Mouse (Mus musculus): ENCODE measurements around the gene Cog7. TPM values are rescaled to one million over a fixed set of nuclear protein-coding genes. Genes with fewer than 3 reads are reported as not detected.
A peak's percentile ranks its signal among the peaks of the same experiment; 100 is the strongest.

Cog7 gene
- total RNA-seq, 2 experiments from 2014 or later = 32.7 to 33.9 TPM

GRCm38 (mm10) chr7:121954891-121955669 is 26.4 kb downstream of the Cog7 start:
- DNase-seq (ENCODE audit: low spot score in 2 of 2) = no peak

DNA sequence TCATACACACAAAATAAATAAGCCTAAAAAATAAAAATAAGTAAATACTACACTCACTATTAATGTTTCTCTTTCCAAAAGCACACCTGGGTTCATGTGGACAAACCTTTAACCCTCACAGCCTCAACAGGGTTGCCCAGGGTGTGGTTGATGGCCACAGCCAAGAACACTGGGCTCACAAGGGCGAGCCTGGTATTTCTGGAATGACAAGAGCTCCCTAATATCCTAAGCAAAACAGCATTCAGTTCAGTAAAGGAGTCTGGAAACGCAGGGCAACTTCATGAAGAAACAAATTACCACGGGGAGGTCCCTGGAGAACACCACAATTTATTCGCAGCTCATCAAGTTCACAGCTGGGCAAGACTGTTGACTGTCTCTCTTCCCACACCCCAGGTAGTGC is 34.0 kb downstream of the Cog7 start:
- DNase-seq (ENCODE audit: low spot score in 2 of 2) = no peak

- no peak for DNase-seq (ENCODE audit: low spot score in 2 of 2)
Measured at GRCm38 (mm10) chr7:121946196-121946595, 35.3 kb downstream of the Cog7 start.

- no peak for DNase-seq (ENCODE audit: low spot score in 2 of 2)
Measured at GRCm38 (mm10) chr7:121942371-121942770, 39.1 kb downstream of the Cog7 start.

DNA sequence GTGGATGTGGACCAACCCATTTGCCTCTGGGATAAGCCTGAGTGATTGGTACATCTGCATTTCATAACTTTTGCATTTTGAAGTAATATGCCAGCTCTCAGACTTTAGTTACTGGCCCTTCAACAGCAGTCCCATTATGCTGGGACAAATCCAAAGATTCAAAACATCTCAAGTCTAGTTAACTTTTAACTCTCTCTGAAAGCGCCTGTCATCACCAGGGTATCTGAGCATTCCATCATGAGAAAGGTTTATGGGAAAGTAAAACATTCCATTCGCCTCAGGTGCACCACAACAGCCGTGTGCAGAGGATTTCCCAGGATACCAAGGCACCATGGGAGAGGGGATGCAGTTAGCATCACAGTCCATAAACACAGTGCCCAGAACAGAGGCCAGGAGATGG is 39.9 kb downstream of the Cog7 start:
- DNase-seq (ENCODE audit: low spot score in 2 of 2) = no peak

DNA sequence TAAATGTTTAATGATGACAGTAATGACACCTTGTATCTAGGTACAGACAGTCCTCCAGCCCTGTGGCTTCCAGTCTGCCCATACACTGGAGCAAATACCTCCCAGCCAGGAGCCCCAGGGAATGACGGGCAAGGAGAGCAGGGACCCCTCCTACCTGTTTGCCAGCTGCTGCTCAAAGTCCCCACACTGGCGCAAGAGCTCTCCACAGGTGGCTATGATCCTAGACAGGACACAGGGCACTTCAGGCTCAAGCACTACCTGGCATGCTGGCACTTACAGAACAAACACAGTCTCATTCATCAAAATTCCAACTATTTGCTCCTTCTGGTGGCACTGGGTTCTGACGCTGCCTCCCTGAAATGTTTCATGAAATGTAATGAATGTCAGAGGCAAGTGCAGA is 40.5 kb downstream of the Cog7 start:
- DNase-seq (ENCODE audit: low spot score in 2 of 2) = no peak

- peak; percentile 66 to 85 for DNase-seq (ENCODE audit: low spot score in 2 of 2)
Measured at GRCm38 (mm10) chr7:121939729-121940128, 41.8 kb downstream of the Cog7 start.

- DNase-seq (ENCODE audit: low spot score in 2 of 2) = no peak
Measured at GRCm38 (mm10) chr7:121939244-121939643, 42.3 kb downstream of the Cog7 start.

- no peak for DNase-seq (ENCODE audit: low spot score in 2 of 2)
Measured at GRCm38 (mm10) chr7:121938124-121938891, 43.2 kb downstream of the Cog7 start.

GRCm38 (mm10) chr7:121936861-121937630 is 44.5 kb downstream of the Cog7 start:
- DNase-seq (ENCODE audit: low spot score in 2 of 2) = peak in 1 of 2 experiments; percentile 23

- no peak for DNase-seq (ENCODE audit: low spot score in 2 of 2)
Measured at GRCm38 (mm10) chr7:121935906-121936794, 45.4 kb downstream of the Cog7 start.

- DNase-seq (ENCODE audit: low spot score in 2 of 2) = no peak
Measured at GRCm38 (mm10) chr7:121934346-121934745, 47.2 kb downstream of the Cog7 start.

DNA sequence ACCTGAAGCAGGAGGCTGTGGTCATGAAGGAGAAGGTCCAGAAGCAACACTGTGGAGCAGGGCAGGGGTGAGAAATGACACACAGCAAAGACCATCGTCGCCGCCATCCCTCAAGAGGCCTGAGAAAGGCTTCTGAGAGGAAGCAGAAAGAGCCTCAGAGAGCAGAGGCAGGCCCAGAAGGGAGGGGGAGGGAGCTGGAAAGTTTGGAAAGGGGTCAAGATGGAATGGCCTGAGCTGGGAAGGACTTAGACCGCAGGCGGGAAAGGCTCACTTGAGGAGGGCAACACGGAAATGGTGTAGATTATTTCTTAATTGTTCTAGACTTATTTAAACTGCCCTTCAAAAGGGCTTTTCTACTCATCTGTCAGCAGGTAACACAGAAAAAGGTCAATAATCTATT is 47.8 kb downstream of the Cog7 start:
- DNase-seq (ENCODE audit: low spot score in 2 of 2) = no peak

DNA sequence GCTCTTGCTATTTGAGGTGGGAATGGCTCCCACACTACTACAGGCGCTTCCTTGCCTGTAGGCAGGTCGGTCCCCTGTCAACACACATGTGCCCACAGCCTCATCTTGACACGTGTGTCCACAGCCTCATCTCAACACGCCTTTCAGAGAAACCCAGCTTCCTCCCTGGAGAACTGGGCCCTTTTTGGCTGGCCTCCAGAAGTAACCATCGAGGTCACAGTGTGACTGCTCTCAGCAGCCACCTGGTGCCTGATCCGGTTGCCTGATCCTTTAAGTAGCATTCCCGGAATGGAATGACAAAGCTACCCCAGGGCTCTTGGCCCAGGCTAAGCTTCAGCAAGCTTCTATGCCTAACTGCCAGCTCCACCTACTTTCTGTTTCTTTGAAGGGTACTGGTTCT is 50.3 kb downstream of the Cog7 start:
- DNase-seq (ENCODE audit: low spot score in 2 of 2) = no peak

GRCm38 (mm10) chr7:121927882-121928281 is 53.6 kb downstream of the Cog7 start:
- no peak for DNase-seq (ENCODE audit: low spot score in 2 of 2)

DNA sequence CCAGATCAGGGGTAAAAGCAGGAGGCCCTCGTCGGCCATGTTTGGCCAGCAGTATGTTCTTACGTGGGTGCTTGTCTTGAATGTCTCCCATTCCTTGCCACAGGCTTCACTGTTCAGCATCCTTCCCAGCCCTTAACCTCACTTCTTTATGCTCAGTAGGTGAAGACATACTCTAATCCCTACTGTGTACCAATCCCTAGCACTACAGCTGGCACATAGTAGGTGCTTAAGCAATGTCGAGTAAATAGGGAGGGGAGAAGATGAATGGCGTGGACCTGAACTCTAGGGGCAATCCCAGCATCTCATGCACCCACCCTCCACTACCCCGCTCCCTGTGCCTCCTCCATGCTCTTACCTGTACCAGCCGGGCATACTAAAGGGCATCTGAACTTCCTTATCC is 57.1 kb downstream of the Cog7 start:
- DNase-seq (ENCODE audit: low spot score in 2 of 2) = no peak

- no peak for DNase-seq (ENCODE audit: low spot score in 2 of 2)
Measured at GRCm38 (mm10) chr7:121913944-121914343, 67.6 kb downstream of the Cog7 start.

GRCm38 (mm10) chr7:121912250-121912649 is 69.3 kb downstream of the Cog7 start:
- no peak for DNase-seq (ENCODE audit: low spot score in 2 of 2)

DNA sequence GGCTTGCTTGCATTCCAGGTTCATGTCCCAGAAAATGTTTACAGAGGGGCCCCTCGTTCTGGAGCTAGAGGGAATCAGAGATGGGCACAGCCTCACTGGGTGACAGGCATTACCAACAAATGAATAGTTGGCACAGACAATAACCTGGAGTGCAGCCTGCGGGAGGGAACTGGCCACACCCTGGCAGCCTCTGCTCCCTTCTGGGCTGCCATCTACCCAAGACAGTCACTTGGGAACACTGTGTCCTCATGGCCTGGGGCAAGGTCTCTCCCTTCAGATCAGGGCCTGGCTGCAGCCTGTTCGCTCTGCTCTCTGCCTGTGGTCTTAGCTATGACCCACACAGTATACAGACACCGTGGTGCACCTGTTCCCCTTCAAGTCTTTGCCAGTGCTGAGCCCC is 74.6 kb downstream of the Cog7 start:
- no peak for DNase-seq (ENCODE audit: low spot score in 2 of 2)

GRCm38 (mm10) chr7:121902757-121903411 is 78.6 kb downstream of the Cog7 start:
- DNase-seq (ENCODE audit: low spot score in 2 of 2) = no peak

Data from layer of hippocampus, postnatal 14 days (tissue).